Mouse (Mus musculus) MEL (cell line): ENCODE data around the gene Gabrp. TPM values are rescaled to one million over a fixed set of nuclear protein-coding genes. Genes with fewer than 3 reads are reported as not detected.

Experiments
- DNase-seq: peaks from one replicate; pipeline ENCODE4 v3.0.0; 2011; ENCODE audit warnings: low read depth, low spot score
- H3K27ac ChIP-seq: 2 replicates; pipeline ENCODE4 v1.5.1; 2012; ENCODE audit warnings: low read depth, mild to moderate bottlenecking, control low read depth, low read length, moderate library complexity; ENCODE audit not compliant: control insufficient read depth
- H3K27me3 ChIP-seq, 2 experiments: fragments of 150-350 bp in 1 of 2; sonication (generic) in 1 of 2; 2 replicates each; pipeline ENCODE4 v1.6.1; 2012; ENCODE audit warnings: low read length in 2 of 2, mild to moderate bottlenecking in 2 of 2, improper control_type of control experiment in 1 of 2, moderate library complexity in 1 of 2; ENCODE audit not compliant: insufficient read depth in 2 of 2, control insufficient read depth in 1 of 2
- H3K36me3 ChIP-seq, 2 experiments: 2 replicates each; pipeline ENCODE4 v1.6.1; 2012 to 2014; ENCODE audit warnings: low read length in 2 of 2, improper control_type of control experiment in 1 of 2, inconsistent platforms in 1 of 2, mild to moderate bottlenecking in 1 of 2; ENCODE audit not compliant: insufficient read depth in 2 of 2, control insufficient read depth in 1 of 2
- H3K4me1 ChIP-seq, 2 experiments: fragments of 150-350 bp in 1 of 2; sonication (generic) in 1 of 2; 2 replicates each; pipeline ENCODE4 v1.6.1; 2012; ENCODE audit warnings: low read length in 2 of 2, improper control_type of control experiment in 1 of 2, mild to moderate bottlenecking in 1 of 2; ENCODE audit not compliant: insufficient read depth in 2 of 2, control insufficient read depth in 1 of 2
- H3K4me3 ChIP-seq, 2 experiments: fragments of 150-350 bp in 1 of 2; sonication (generic) in 1 of 2; 2 replicates each; pipeline ENCODE4 v1.5.1; 2012; ENCODE audit warnings: low read depth in 2 of 2, low read length in 2 of 2, mild to moderate bottlenecking in 2 of 2, moderate library complexity in 2 of 2, control low read depth in 1 of 2, improper control_type of control experiment in 1 of 2; ENCODE audit not compliant: control insufficient read depth in 1 of 2, insufficient read depth in 1 of 2
- H3K79me2 ChIP-seq: 2 replicates; pipeline ENCODE4 v1.6.1; 2012; ENCODE audit warnings: mild to moderate bottlenecking, low read length, moderate library complexity; ENCODE audit not compliant: control insufficient read depth, poor library complexity, insufficient read depth
- H3K9ac ChIP-seq: 2 replicates; pipeline ENCODE4 v1.6.1; 2012; ENCODE audit warnings: low read depth, mild to moderate bottlenecking, control low read depth, low read length, moderate library complexity; ENCODE audit not compliant: control insufficient read depth, poor library complexity, severe bottlenecking
- H3K9me3 ChIP-seq: fragments of 150-350 bp; sonication (generic); replicated peaks from 2 replicates; pipeline ENCODE4 v1.6.1; 2012; ENCODE audit warnings: mild to moderate bottlenecking, low read length, improper control_type of control experiment, moderate library complexity; ENCODE audit not compliant: insufficient read depth
- CTCF ChIP-seq, 3 experiments: IDR thresholded peaks in 2 of 3; conservative IDR thresholded peaks in 1 of 3; 2 replicates each; pipeline ENCODE4 v1.5.1; 2011 to 2012; ENCODE audit warnings: low read length in 3 of 3, low read depth in 2 of 3, mild to moderate bottlenecking in 2 of 3, improper control_type of control experiment in 1 of 3, inconsistent platforms in 1 of 3, mixed read lengths in 1 of 3, moderate library complexity in 1 of 3; ENCODE audit not compliant: control insufficient read depth in 1 of 3, insufficient read depth in 1 of 3, poor library complexity in 1 of 3, severe bottlenecking in 1 of 3
- ELF1 ChIP-seq: IDR thresholded peaks from 2 replicates; pipeline ENCODE4 v1.6.1; 2014; ENCODE audit warnings: low read depth, mild to moderate bottlenecking, inconsistent platforms, low read length, improper control_type of control experiment, moderate library complexity
- ETS1 ChIP-seq: IDR thresholded peaks from 2 replicates; pipeline ENCODE4 v1.6.1; 2012; ENCODE audit warnings: low read depth, mild to moderate bottlenecking, inconsistent platforms, low read length, improper control_type of control experiment, moderate library complexity
- GABPA ChIP-seq: IDR thresholded peaks from 2 replicates; pipeline ENCODE4 v1.6.1; 2012; ENCODE audit warnings: low read depth, mild to moderate bottlenecking, inconsistent platforms, low read length, improper control_type of control experiment, moderate library complexity
- JUND ChIP-seq: IDR thresholded peaks from 2 replicates; pipeline ENCODE4 v1.6.1; 2011; ENCODE audit warnings: low read depth, mild to moderate bottlenecking, improper control_type of control experiment, low read length
- MAFK ChIP-seq: IDR thresholded peaks from 2 replicates; pipeline ENCODE4 v1.6.1; 2011; ENCODE audit warnings: low read depth, mild to moderate bottlenecking, low read length, improper control_type of control experiment, borderline replicate concordance
- MAX ChIP-seq: IDR thresholded peaks from 2 replicates; pipeline ENCODE4 v1.6.1; 2011; ENCODE audit warnings: low read length, improper control_type of control experiment
- MEF2A ChIP-seq: IDR thresholded peaks from 2 replicates; pipeline ENCODE4 v1.6.1; 2014; ENCODE audit warnings: low read depth, mild to moderate bottlenecking, inconsistent platforms, low read length, improper control_type of control experiment; ENCODE audit not compliant: poor library complexity, insufficient replicate concordance, severe bottlenecking; ENCODE audit errors: extremely low read depth
- MXI1 ChIP-seq: IDR thresholded peaks from 2 replicates; pipeline ENCODE4 v1.6.1; 2011; ENCODE audit warnings: mild to moderate bottlenecking, low read depth, low read length, improper control_type of control experiment
- MYC ChIP-seq: IDR thresholded peaks from 2 replicates; pipeline ENCODE4 v1.6.1; 2011; ENCODE audit warnings: low read depth, mild to moderate bottlenecking, low read length, improper control_type of control experiment, moderate library complexity
- POLR2AphosphoS5 ChIP-seq: IDR thresholded peaks from 2 replicates; pipeline ENCODE4 v1.6.1; 2012; ENCODE audit warnings: low read depth, borderline replicate concordance, mild to moderate bottlenecking, inconsistent platforms, low read length, moderate library complexity, mixed read lengths
- RAD21 ChIP-seq: IDR thresholded peaks from 2 replicates; pipeline ENCODE4 v1.6.1; 2011; ENCODE audit warnings: mild to moderate bottlenecking, low read depth, low read length, improper control_type of control experiment
- SIN3A ChIP-seq: IDR thresholded peaks from 2 replicates; pipeline ENCODE4 v1.6.1; 2012; ENCODE audit warnings: low read length, improper control_type of control experiment, inconsistent platforms
- SMC3 ChIP-seq: IDR thresholded peaks from 2 replicates; pipeline ENCODE4 v1.6.1; 2011; ENCODE audit warnings: low read depth, low read length, improper control_type of control experiment
- TAL1 ChIP-seq: IDR thresholded peaks from 2 replicates; pipeline ENCODE4 v1.6.1; 2012; ENCODE audit warnings: mild to moderate bottlenecking, inconsistent platforms, low read length, moderate library complexity, mixed read lengths
- TBP ChIP-seq: IDR thresholded peaks from 2 replicates; pipeline ENCODE4 v1.8.0; 2011; ENCODE audit warnings: low read depth, low read length, improper control_type of control experiment
- TCF12 ChIP-seq: IDR thresholded peaks from 2 replicates; pipeline ENCODE4 v1.6.1; 2014; ENCODE audit warnings: low read depth, mild to moderate bottlenecking, inconsistent platforms, low read length, improper control_type of control experiment, moderate library complexity
- USF2 ChIP-seq, 2 experiments: IDR thresholded peaks; 2 replicates each; pipeline ENCODE4 v1.6.1; 2011 to 2012; ENCODE audit warnings: improper control_type of control experiment in 2 of 2, low read length in 2 of 2, borderline replicate concordance in 1 of 2, inconsistent platforms in 1 of 2, low read depth in 1 of 2, mild to moderate bottlenecking in 1 of 2; ENCODE audit not compliant: insufficient read depth in 1 of 2
- polyA plus RNA-seq, 2 experiments: library from polyadenylated mRNA; stranded (reverse) in 1 of 2; unstranded in 1 of 2; fragments of >175 nt in 1 of 2; fragments of >200 nt in 1 of 2; gene quantifications; 2 replicates each; pipeline versions ENCODE4 v1.2.1 to v1.2.4; 2012; ENCODE audit warnings: low replicate concordance in 2 of 2, low read depth in 1 of 2; ENCODE audit not compliant: insufficient read length in 2 of 2, insufficient read depth in 1 of 2, missing spikeins in 1 of 2
- total RNA-seq: library from RNA; depleted of rRNA; stranded (reverse); fragments of 300-350 nt; gene quantifications from 2 replicates; pipeline ENCODE4 v1.2.3, GENCODE M21; 2012

Gabrp gene
- total and polyA plus RNA-seq, 3 experiments: not detected

GRCm38 (mm10) chr11:33586614-33587013 is 7.9 kb upstream of the Gabrp start (continued):
- no peak for TF ChIP-seq POLR2AphosphoS5

DNA sequence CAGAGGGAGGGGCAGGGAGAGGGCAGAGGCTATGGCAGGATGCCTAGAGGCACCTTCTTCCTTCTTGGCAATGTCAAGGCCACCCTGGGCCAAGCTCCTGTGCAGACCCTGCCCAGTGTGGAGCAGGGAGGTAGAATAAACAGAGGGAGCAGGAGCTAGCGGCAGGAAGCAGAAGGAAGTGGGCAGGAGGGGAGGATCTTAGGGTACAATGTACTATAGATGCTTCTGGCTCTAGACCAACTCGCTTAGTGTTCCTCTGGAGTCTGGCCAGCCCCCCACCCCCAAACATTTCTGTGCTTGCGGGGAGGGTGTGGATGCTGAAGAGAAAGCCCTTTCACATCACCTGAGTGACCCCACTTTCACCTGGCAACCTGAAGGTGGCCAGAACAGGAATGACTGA is 862 bp upstream of the Gabrp start:
- TF ChIP-seq MXI1 (no peak), ELF1 (no peak), MAX (no peak), TAL1 (no peak), MEF2A (no peak), JUND (no peak), SIN3A (no peak), USF2 (IDR thresholded peaks at IDR 0.05; ENCODE audit: borderline replicate concordance in 1 of 2, insufficient read depth in 1 of 2, low read depth in 1 of 2, low read length in 2 of 2) (no peak)
- TF ChIP-seq, all 39 proteins: peak for 0
- H3K4me3 ChIP-seq: no peak overlapping the region
- no peaks in the 10 kb centered on the region for H3K4me1 ChIP-seq
- H3K79me2 ChIP-seq: no peaks in the 10 kb centered on the region
- no peaks in the 10 kb centered on the region for H3K36me3 ChIP-seq
- no peaks in the 10 kb centered on the region for H3K9me3 ChIP-seq
- H3K9ac ChIP-seq: no peak overlapping the region
- no peak for DNase-seq
- H3K27me3 ChIP-seq: no peaks in the 10 kb centered on the region
- H3K27ac ChIP-seq: no peak overlapping the region

GRCm38 (mm10) chr11:33574944-33575343 is 3.8 kb downstream of the Gabrp start:
- Histone ChIP-seq H3K4me1 (no peaks in the 10 kb centered on the region), H3K4me3 (no peak overlapping the region), H3K27me3 (no peaks in the 10 kb centered on the region)
- TF ChIP-seq CTCF (IDR thresholded peaks at IDR 0.05 in 2 of 3, conservative IDR thresholded peaks at IDR 0.05 in 1 of 3; ENCODE audit: control insufficient read depth in 1 of 3, insufficient read depth in 1 of 3, low read depth in 2 of 3, low read length in 3 of 3, poor library complexity in 1 of 3, severe bottlenecking in 1 of 3) (peak; percentile 37 to 40 (median 38)), MAFK (no peak), ETS1 (no peak), SMC3 (peak; percentile 33; the same call in 1 of the 2 replicates)
- TF ChIP-seq, all 39 proteins: peak for 2
- Histone ChIP-seq H3K9me3 (no peaks in the 10 kb centered on the region), H3K79me2 (no peaks in the 10 kb centered on the region), H3K9ac (no peak overlapping the region), H3K36me3 (no peaks in the 10 kb centered on the region), H3K27ac (no peak overlapping the region)
- peak; percentile 26 for DNase-seq

DNA sequence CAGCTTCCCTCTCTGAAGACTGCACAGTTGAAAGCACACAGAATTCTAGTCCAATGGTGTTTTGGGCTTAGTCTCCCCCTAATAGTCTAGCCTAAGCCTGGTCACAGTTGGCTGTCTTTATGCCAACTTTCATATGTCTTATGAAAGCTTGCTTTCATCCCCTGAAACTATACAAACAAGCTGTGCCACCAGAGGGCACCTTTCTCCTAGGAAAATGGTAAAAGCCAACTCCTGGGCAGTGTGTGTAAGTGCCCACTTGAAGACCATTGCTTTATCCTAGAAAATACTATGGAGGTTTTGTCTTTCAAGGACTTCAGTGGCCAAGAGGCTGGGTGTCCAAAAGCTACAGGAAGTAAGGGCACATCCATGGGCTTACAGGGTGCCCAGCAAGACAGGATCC is 8.3 kb downstream of the Gabrp start:
- H3K79me2 ChIP-seq: no peaks in the 10 kb centered on the region
- DNase-seq: no peak
- H3K36me3 ChIP-seq: no peaks in the 10 kb centered on the region
- no peak overlapping the region for H3K9ac ChIP-seq
- H3K9me3 ChIP-seq: no peaks in the 10 kb centered on the region
- no peak overlapping the region for H3K27ac ChIP-seq
- no peaks in the 10 kb centered on the region for H3K4me1 ChIP-seq
- TF ChIP-seq TBP (no peak), ELF1 (no peak), MYC (no peak), GABPA (no peak), CTCF (IDR thresholded peaks at IDR 0.05 in 2 of 3, conservative IDR thresholded peaks at IDR 0.05 in 1 of 3; ENCODE audit: control insufficient read depth in 1 of 3, insufficient read depth in 1 of 3, low read depth in 2 of 3, low read length in 3 of 3, poor library complexity in 1 of 3, severe bottlenecking in 1 of 3) (no peak), TCF12 (no peak), RAD21 (no peak)
- H3K27me3 ChIP-seq: no peaks in the 10 kb centered on the region
- H3K4me3 ChIP-seq: no peak overlapping the region
